Mouse (Mus musculus): ENCODE data around the gene Wsb2. TPM values are rescaled to one million over a fixed set of nuclear protein-coding genes. Genes with fewer than 3 reads are reported as not detected.
"Not testable (repeated sequence)": the region's sequence is repeated elsewhere in the genome, so short reads cannot be mapped to it uniquely, and the experiment has no call there.

Gene Wsb2
- 13.6 and 19.2 TPM in 2 replicates for total RNA-seq (2017)

GRCm38 (mm10) chr5:117357129-117357477 lies at the start of gene Wsb2:
Gene Wsb2 (plus strand): TSS chr5:117357304.
- ATAC-seq (replicated peaks in 1 of 2; ENCODE audit: insufficient read depth in 1 of 2, low FRiP score in 2 of 2, low TSS enrichment in 1 of 2, low read depth in 1 of 2, poor library complexity in 2 of 2, severe bottlenecking in 2 of 2): peak in 1 of 2 experiments; percentile 41; a peak in 2 of 4 replicates

DNA sequence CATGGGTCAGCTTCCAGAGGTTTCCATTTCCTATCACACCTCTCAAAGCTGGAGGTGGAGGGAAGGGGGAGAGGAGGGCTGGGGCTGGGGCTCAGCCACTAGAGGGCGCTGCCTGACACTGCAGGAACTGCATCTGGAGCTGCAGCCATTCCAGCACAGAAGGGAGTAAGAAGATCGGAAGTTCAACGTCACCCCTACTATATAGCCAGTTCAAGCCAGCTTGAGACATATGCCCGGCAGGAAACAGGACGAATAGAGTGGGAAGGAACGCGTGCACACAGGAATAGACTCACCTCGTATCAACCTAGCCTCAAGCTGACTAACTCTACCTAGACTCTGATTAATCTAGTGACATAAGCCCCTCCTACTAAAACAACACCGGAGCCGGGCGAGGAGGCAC lies 49.4 kb upstream of the Wsb2 start:
- ATAC-seq (replicated peaks in 1 of 2; ENCODE audit: insufficient read depth in 1 of 2, low FRiP score in 2 of 2, low TSS enrichment in 1 of 2, low read depth in 1 of 2, poor library complexity in 2 of 2, severe bottlenecking in 2 of 2): peak; percentile 92 to 95

DNA sequence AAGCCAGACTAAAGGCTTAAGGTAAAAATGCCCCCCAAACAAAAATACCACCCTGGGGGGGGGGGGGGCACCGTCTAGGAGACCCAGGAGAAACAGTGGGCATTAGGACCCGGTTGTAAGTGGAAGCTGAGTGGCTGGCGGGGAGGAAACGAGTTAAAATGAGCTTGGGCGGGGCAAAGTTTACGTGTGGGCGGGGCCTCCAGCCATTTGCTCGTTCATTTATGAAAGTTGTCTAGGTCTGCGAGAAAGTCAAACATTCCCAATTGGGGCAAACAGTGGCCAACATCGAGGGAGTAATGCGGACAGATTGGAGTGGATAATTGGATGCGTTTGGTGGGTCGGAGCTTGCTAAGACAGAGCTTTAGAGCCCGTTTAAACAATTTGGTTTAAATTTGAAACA lies 43.7 kb upstream of the Wsb2 start:
- ATAC-seq (replicated peaks in 1 of 2; ENCODE audit: insufficient read depth in 1 of 2, low FRiP score in 2 of 2, low TSS enrichment in 1 of 2, low read depth in 1 of 2, poor library complexity in 2 of 2, severe bottlenecking in 2 of 2): peak; percentile 41 to 53

- no peak for ATAC-seq (replicated peaks in 1 of 2; ENCODE audit: insufficient read depth in 1 of 2, low FRiP score in 2 of 2, low TSS enrichment in 1 of 2, low read depth in 1 of 2, poor library complexity in 2 of 2, severe bottlenecking in 2 of 2)
Observed at GRCm38 (mm10) chr5:117313909-117314308, 43.2 kb upstream of the Wsb2 start.

DNA sequence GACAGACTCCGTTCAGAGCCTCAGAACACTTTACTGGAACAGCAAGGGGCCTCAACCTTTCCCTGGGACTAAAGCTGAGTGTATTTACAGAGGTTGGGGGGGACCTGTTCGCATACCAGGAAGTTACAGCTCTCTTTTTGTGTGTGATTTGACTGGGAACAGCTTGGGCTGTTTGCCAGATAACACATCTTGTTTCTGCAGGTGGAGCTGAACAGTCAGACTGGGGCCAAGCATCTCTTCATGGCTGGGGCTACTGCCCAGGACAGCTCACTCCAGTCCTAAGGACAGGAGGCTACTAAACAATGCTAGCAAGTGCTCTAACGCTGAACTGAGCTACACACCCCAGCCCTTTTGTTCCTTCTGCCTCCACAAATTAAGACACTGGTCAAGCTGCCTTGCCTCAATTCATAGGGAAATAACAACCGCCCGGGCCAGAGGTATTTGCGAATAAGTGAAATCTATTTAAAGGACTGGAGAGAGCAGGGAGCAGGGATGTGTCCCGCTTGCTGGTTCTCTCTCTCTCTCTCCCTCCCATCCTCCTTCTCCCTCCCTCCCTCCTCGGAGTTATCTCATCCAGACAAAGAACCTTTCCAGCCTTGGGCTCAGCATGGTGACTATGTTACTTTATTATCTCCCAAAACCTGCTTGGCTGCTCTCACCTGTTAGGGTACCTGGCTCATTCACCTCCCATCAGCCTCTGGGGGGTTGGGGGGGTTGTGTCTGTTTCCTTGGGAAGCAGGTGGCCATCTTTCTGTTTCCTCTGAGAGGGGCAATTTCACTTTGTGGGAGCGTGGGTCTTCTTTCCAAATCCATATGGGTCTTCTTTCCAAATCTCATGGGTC lies 42.3 kb upstream of the Wsb2 start:
- ATAC-seq (replicated peaks in 1 of 2; ENCODE audit: insufficient read depth in 1 of 2, low FRiP score in 2 of 2, low TSS enrichment in 1 of 2, low read depth in 1 of 2, poor library complexity in 2 of 2, severe bottlenecking in 2 of 2): no peak

DNA sequence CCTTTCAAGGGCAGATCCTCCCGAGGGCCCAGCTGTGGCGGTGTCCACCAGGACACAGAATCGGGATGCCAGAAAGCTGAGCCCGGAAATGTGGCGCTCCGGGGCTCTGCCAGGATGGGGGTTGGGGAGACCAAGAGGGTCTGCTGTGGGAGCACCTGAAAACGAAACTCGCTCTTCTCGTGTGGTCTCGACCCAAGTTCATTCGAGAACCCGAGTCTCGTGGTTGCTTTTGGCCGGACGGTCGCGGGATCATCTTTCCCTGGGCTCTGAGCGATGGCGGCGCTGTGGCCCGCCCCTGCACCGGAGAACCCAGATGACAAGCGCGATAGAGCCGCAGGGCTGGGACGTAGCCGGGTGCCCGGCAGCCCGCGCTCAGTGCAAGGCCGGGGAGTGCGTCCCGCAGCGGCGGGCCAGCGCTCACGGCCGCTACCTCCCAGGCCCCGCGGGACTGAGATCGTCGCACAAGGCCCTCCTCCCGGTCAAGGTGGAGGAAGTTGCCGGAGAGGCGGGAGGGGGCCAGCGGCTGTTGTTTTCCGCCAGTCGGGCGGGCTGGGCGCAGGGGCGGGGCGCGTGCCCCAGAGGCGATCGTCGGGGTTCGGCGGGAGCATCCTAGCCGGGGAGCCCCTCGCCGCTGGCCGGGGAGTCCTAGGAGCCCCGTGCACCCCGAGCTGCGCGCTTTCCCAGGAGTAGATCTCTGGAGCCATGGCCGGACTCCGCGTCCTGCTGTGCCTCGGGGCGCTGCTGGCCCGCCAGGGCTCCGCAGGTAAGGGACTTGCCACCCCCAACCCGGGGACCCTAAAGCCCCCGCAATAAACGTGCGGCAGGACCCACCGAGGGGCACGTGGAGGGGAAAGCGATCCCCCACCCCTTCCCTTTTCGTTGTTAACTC lies 38.1 kb upstream of the Wsb2 start, which contains the start of gene Vsig10:
Vsig10 (plus strand) TSS at position 343 of the 889 bp plus-strand sequence.
- peak; percentile 46 to 56; a peak in 3 of 4 replicates for ATAC-seq (replicated peaks in 1 of 2; ENCODE audit: insufficient read depth in 1 of 2, low FRiP score in 2 of 2, low TSS enrichment in 1 of 2, low read depth in 1 of 2, poor library complexity in 2 of 2, severe bottlenecking in 2 of 2)

DNA sequence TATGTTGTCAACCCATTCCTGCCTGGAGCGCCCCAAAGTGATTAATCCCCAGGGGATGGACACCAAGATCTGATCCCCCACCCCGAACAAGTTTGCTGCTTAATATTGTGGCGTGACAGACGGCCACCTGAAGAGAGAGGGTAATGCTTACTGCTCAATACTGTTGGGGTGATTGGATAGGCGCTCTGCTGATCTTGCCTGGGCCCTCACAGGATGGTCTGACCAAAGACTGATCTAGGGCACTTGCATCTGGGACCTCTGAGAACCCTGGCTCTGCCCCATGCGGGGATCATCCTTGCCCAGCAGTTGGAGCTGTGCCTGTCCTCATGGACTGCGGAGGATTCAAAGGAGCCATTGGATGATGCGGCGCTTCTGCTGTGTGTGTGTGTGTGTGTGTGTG lies 33.4 kb upstream of the Wsb2 start:
- no peak for ATAC-seq (replicated peaks in 1 of 2; ENCODE audit: insufficient read depth in 1 of 2, low FRiP score in 2 of 2, low TSS enrichment in 1 of 2, low read depth in 1 of 2, poor library complexity in 2 of 2, severe bottlenecking in 2 of 2)

DNA sequence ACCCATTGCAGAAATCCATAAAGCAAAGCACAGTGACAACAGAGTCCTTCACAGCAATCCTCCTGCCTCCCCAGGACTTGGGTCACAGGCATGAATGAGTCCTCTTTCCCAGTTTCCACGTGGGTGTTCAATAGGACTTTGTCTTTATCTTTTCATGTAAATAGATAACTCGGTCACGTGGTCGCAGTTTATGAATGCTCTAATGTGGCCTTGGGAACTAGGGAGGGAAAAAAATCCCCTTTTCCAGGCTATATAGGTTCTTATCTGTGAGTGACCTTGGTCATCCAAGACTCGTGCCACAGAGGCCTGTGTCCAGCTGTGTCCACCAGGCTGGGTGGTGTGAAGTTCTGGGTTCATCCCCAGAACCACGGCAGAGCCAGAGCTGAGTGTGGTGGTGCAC lies 30.7 kb upstream of the Wsb2 start:
- no peak for ATAC-seq (replicated peaks in 1 of 2; ENCODE audit: insufficient read depth in 1 of 2, low FRiP score in 2 of 2, low TSS enrichment in 1 of 2, low read depth in 1 of 2, poor library complexity in 2 of 2, severe bottlenecking in 2 of 2)

GRCm38 (mm10) chr5:117330457-117330856 lies 26.6 kb upstream of the Wsb2 start:
- no peak for ATAC-seq (replicated peaks in 1 of 2; ENCODE audit: insufficient read depth in 1 of 2, low FRiP score in 2 of 2, low TSS enrichment in 1 of 2, low read depth in 1 of 2, poor library complexity in 2 of 2, severe bottlenecking in 2 of 2)

DNA sequence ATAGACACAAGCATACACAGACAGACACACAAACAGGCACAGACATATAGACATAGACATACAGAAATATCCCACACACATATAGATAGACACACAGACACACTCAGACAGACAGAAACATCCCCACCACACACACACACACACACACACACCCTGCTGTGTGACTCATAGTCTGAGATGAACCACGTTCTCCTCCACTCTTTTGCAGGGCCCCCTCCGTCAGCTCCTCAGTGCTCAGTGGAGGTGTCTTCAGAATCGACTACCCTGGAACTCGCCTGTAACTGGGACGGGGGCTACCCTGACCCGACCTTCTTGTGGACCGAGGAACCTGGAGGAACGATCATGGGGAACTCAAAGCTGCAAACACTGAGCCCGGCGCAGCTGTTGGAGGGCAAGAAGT lies 19.1 kb upstream of the Wsb2 start:
- ATAC-seq (replicated peaks in 1 of 2; ENCODE audit: insufficient read depth in 1 of 2, low FRiP score in 2 of 2, low TSS enrichment in 1 of 2, low read depth in 1 of 2, poor library complexity in 2 of 2, severe bottlenecking in 2 of 2): no peak

DNA sequence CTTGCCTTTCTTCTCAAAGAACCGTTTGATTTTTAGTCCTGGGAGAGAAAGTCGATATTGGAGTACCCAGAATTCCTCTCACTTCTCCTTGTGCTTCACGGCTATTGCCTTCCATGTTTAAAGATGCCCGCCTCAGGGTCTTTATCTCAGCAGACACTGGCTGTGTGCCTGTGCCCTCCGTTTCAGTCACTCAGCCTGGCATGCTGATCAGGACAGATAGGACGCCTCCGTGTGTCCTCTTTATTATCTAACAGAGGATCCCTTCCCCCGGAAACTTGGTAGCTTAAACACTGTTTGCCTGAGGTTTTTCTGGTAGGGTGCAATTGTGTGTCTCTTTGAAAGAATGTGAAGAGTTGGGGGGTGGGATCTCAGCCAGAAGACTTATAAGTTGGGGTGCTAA lies 18.6 kb upstream of the Wsb2 start:
- ATAC-seq (replicated peaks in 1 of 2; ENCODE audit: insufficient read depth in 1 of 2, low FRiP score in 2 of 2, low TSS enrichment in 1 of 2, low read depth in 1 of 2, poor library complexity in 2 of 2, severe bottlenecking in 2 of 2): 0 out of 4 replicates have a peak, but pooled peaks of 1 of the 2 experiments have one; percentile 27

DNA sequence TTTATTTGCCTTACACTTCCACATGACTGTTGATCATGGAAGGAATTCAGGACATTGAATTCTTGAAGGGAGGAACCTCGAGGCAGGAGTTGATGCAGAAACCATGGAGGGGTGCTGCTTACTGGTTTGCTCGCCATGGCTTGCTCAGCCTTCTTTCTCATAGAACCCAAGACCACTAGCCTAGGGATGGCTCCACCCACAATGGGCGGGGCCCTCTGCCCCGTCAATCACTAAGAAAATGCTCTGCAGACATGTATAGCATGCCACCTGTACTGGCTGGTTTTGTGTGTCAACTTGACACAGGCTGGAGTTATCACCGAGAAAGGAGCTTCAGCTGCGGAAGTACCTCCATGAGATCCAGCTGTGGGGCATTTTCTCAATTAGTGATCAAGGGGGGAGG lies 17.0 kb upstream of the Wsb2 start:
- ATAC-seq (replicated peaks in 1 of 2; ENCODE audit: insufficient read depth in 1 of 2, low FRiP score in 2 of 2, low TSS enrichment in 1 of 2, low read depth in 1 of 2, poor library complexity in 2 of 2, severe bottlenecking in 2 of 2): no peak

DNA sequence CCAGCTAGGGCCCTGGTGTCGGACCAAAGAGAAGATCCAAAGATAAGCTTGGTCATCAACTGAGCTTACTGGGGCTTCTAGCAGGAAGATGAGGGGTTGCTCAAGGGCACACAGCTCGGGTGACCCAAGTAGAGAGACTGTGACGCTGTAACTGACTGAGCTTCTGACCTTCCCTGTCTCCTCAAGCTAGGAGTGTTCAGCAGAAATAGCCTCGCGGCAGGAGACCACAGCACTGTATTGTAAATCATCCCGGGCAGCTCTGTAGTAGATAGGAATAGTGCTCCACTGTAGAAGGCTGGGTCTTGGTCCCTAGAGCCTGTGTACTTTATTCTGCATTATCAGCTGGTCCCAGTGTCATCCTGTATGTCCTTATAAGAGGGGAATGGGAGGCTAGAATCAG lies 15.2 kb upstream of the Wsb2 start:
- ATAC-seq (replicated peaks in 1 of 2; ENCODE audit: insufficient read depth in 1 of 2, low FRiP score in 2 of 2, low TSS enrichment in 1 of 2, low read depth in 1 of 2, poor library complexity in 2 of 2, severe bottlenecking in 2 of 2): no peak

- not testable (repeated sequence) for ATAC-seq (replicated peaks in 1 of 2; ENCODE audit: insufficient read depth in 1 of 2, low FRiP score in 2 of 2, low TSS enrichment in 1 of 2, low read depth in 1 of 2, poor library complexity in 2 of 2, severe bottlenecking in 2 of 2)
Observed at GRCm38 (mm10) chr5:117344496-117344895, 12.6 kb upstream of the Wsb2 start.

GRCm38 (mm10) chr5:117345432-117345976 lies 11.6 kb upstream of the Wsb2 start:
- no peak for ATAC-seq (replicated peaks in 1 of 2; ENCODE audit: insufficient read depth in 1 of 2, low FRiP score in 2 of 2, low TSS enrichment in 1 of 2, low read depth in 1 of 2, poor library complexity in 2 of 2, severe bottlenecking in 2 of 2)

GRCm38 (mm10) chr5:117346281-117346680 lies 10.8 kb upstream of the Wsb2 start:
- no peak for ATAC-seq (replicated peaks in 1 of 2; ENCODE audit: insufficient read depth in 1 of 2, low FRiP score in 2 of 2, low TSS enrichment in 1 of 2, low read depth in 1 of 2, poor library complexity in 2 of 2, severe bottlenecking in 2 of 2)

DNA sequence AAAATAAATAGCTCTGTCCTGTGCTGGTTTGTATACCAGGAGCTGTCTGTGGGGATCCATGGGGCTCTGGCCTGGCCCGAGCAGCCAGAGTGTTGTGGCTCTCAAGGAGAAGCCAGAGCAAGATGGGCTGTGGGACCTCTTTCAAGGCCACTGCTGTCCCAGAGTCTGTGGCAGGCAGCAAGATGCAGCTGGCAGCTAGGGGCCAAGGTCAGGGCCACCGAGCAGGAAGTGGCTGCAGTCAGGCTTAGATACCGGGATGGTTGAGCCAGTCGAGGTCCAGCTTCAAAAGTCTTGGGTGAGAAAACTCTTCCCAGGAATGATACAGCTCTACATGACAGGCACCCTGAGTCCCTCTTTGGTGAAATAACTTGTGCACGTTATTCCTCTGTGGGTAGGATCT lies 10.1 kb upstream of the Wsb2 start:
- no peak for ATAC-seq (replicated peaks in 1 of 2; ENCODE audit: insufficient read depth in 1 of 2, low FRiP score in 2 of 2, low TSS enrichment in 1 of 2, low read depth in 1 of 2, poor library complexity in 2 of 2, severe bottlenecking in 2 of 2)

DNA sequence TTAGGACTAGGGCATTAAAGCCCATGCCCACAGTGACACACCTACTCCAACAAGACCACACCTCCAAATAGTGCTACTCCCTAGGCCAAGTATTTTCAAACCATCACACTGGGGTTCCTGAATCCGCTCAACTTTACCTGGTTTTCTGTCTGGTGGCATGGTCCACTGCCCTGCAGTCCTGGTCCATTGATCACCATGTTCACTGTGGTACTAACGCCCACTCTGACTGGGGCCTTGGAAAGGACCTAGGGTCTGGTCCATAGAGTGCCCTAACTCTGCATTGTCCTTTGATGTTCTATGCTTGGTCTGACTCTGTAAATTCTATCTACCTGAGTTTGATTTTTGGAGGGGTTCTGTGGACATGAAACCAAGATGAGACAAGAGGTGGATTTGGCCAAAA lies 9.3 kb upstream of the Wsb2 start:
- ATAC-seq (replicated peaks in 1 of 2; ENCODE audit: insufficient read depth in 1 of 2, low FRiP score in 2 of 2, low TSS enrichment in 1 of 2, low read depth in 1 of 2, poor library complexity in 2 of 2, severe bottlenecking in 2 of 2): no peak
